Mouse (Mus musculus): Measurements from ENCODE around the gene Pik3ap1. TPM values are rescaled to one million over a fixed set of nuclear protein-coding genes. Genes with fewer than 3 reads are reported as not detected.

Pik3ap1 gene
- total and polyA plus RNA-seq, 3 experiments = 26.7 to 106 (median 37.4) TPM

- H3K36me3 ChIP-seq (replicated peaks in 1 of 2; ENCODE audit: control insufficient read depth in 1 of 2, insufficient read depth in 1 of 2, low read length in 1 of 2) = peaks cover 52 to 79% of the 10 kb centered on the region in 2 experiments
- no peak for TF ChIP-seq POLR2AphosphoS2 (IDR thresholded peaks at IDR 0.05; ENCODE audit: low read depth, low read length)
- no peak for TF ChIP-seq SIN3A (IDR thresholded peaks at IDR 0.05; ENCODE audit: low read length)
- no peak for TF ChIP-seq RCOR1 (conservative IDR thresholded peaks at IDR 0.05; ENCODE audit: low read depth, low read length)
- TF ChIP-seq MEF2A (IDR thresholded peaks at IDR 0.05; ENCODE audit: borderline replicate concordance, low read depth, low read length) = no peak
- no peak for TF ChIP-seq NELFE (IDR thresholded peaks at IDR 0.05; ENCODE audit: low read depth, low read length)
- TF ChIP-seq HCFC1 (IDR thresholded peaks at IDR 0.05; ENCODE audit: low read depth, low read length) = no peak
- TF ChIP-seq MAX (IDR thresholded peaks at IDR 0.05; ENCODE audit: low read length) = no peak
- TF ChIP-seq MAFK (IDR thresholded peaks at IDR 0.05; ENCODE audit: insufficient replicate concordance, low read length) = no peak
- no peak overlapping the region for H3K4me2 ChIP-seq (ENCODE audit: insufficient read depth, low read depth, poor library complexity, severe bottlenecking)
- in situ Hi-C loops (cut with MboI; ENCODE audit: low pct_ligation_motif_present, low pct_unique_long_range_greater_than_20kb, low sequenced_read_pairs) (no loop called here), dilution Hi-C loops (cut with MboI; ENCODE audit: extremely low pct_ligation_motif_present, extremely low pct_unique_long_range_greater_than_20kb, low sequenced_read_pairs) (no loop called here)
- H3K4me1 ChIP-seq (ENCODE audit: control insufficient read depth in 1 of 2, insufficient read depth in 2 of 2) = peaks cover 26 to 73% of the 10 kb centered on the region in 2 experiments
- DNase-seq (ENCODE audit: extremely low read depth) = peak; percentile 64
- H3K4me3 ChIP-seq (replicated peaks in 1 of 3; ENCODE audit: low read depth in 2 of 3, low read length in 2 of 3, poor library complexity in 1 of 3) = no peak overlapping the region
- H3K9me3 ChIP-seq (replicated peaks; ENCODE audit: low read length) = peaks cover 9% of the 10 kb centered on the region
- H3K9ac ChIP-seq (ENCODE audit: insufficient read depth, low read depth) = no peak overlapping the region
- H3K27ac ChIP-seq (ENCODE audit: insufficient read depth, low read depth) = no peak overlapping the region
- no peaks in the 10 kb centered on the region for H3K27me3 ChIP-seq (replicated peaks)
- peaks cover 23% of the 10 kb centered on the region for H3K79me2 ChIP-seq (replicated peaks; ENCODE audit: control insufficient read depth, extremely low read depth, insufficient read depth, poor library complexity, severe bottlenecking)
These were observed 56.2 kb downstream of the Pik3ap1 start for GRCm38 (mm10) chr19:41328743-41329142.

- peaks cover 74 to 98% of the 10 kb centered on the region in 2 experiments for H3K36me3 ChIP-seq (replicated peaks in 1 of 2; ENCODE audit: control insufficient read depth in 1 of 2, insufficient read depth in 1 of 2, low read length in 1 of 2)
- H3K27me3 ChIP-seq (replicated peaks) = no peaks in the 10 kb centered on the region
- TF ChIP-seq ETS1 (conservative IDR thresholded peaks at IDR 0.05; ENCODE audit: low read depth, low read length) (peak; percentile 54; the same call in 1 of the 2 replicates), MYC (IDR thresholded peaks at IDR 0.05; ENCODE audit: low read depth, low read length) (no peak), PAX5 (IDR thresholded peaks at IDR 0.05; ENCODE audit: low read length) (no peak), POLR2A (IDR thresholded peaks at IDR 0.05; ENCODE audit: low read depth, low read length) (no peak), TBP (conservative IDR thresholded peaks at IDR 0.05; ENCODE audit: low read depth, low read length) (no peak), USF1 (IDR thresholded peaks at IDR 0.05; ENCODE audit: low read depth, low read length) (no peak), TCF12 (IDR thresholded peaks at IDR 0.05; ENCODE audit: low read depth, low read length) (no peak), ZKSCAN1 (IDR thresholded peaks at IDR 0.05; ENCODE audit: borderline replicate concordance, low read depth, low read length) (peak; percentile 35; the same call in 1 of the 2 replicates), MXI1 (IDR thresholded peaks at IDR 0.05; ENCODE audit: low read depth, low read length) (no peak), HCFC1 (IDR thresholded peaks at IDR 0.05; ENCODE audit: low read depth, low read length) (no peak), SIN3A (IDR thresholded peaks at IDR 0.05; ENCODE audit: low read length) (no peak), IRF4 (IDR thresholded peaks at IDR 0.05; ENCODE audit: low read depth, low read length) (no peak), NELFE (IDR thresholded peaks at IDR 0.05; ENCODE audit: low read depth, low read length) (no peak), E2F4 (IDR thresholded peaks at IDR 0.05; ENCODE audit: insufficient replicate concordance, low read depth, low read length) (no peak), ELF1 (IDR thresholded peaks at IDR 0.05; ENCODE audit: low read depth, low read length) (no peak), ZC3H11A (IDR thresholded peaks at IDR 0.05; ENCODE audit: low read depth, low read length) (no peak), MEF2A (IDR thresholded peaks at IDR 0.05; ENCODE audit: borderline replicate concordance, low read depth, low read length) (peak; percentile 92), ZNF384 (IDR thresholded peaks at IDR 0.05; ENCODE audit: low read depth, low read length) (peak; percentile 73), GABPA (IDR thresholded peaks at IDR 0.05; ENCODE audit: insufficient replicate concordance, low read depth, low read length) (no peak)
- H3K9me3 ChIP-seq (replicated peaks; ENCODE audit: low read length) = no peaks in the 10 kb centered on the region
- in situ Hi-C loops (cut with MboI; ENCODE audit: low pct_ligation_motif_present, low pct_unique_long_range_greater_than_20kb, low sequenced_read_pairs) = loop anchor here (25.0 kb wide), 2 partner anchors 138 to 438 kb away; no protein-coding TSS in a partner anchor
- H3K79me2 ChIP-seq (replicated peaks; ENCODE audit: control insufficient read depth, extremely low read depth, insufficient read depth, poor library complexity, severe bottlenecking) = peaks cover 3% of the 10 kb centered on the region; the same call in 1 of the 2 replicates
- H3K9ac ChIP-seq (ENCODE audit: insufficient read depth, low read depth) = no peak overlapping the region
- no peak for DNase-seq (ENCODE audit: extremely low read depth)
- peak overlapping the region; percentile 66 for H3K27ac ChIP-seq (ENCODE audit: insufficient read depth, low read depth)
- peak overlapping the region; percentile 54 for H3K4me2 ChIP-seq (ENCODE audit: insufficient read depth, low read depth, poor library complexity, severe bottlenecking)
- dilution Hi-C loops (cut with MboI; ENCODE audit: extremely low pct_ligation_motif_present, extremely low pct_unique_long_range_greater_than_20kb, low sequenced_read_pairs) = no loop called here
- peaks cover 30 to 85% of the 10 kb centered on the region in 2 experiments for H3K4me1 ChIP-seq (ENCODE audit: control insufficient read depth in 1 of 2, insufficient read depth in 2 of 2)
- H3K4me3 ChIP-seq (replicated peaks in 1 of 3; ENCODE audit: low read depth in 2 of 3, low read length in 2 of 3, poor library complexity in 1 of 3) = no peak overlapping the region
These were observed 61.1 kb downstream of the Pik3ap1 start for GRCm38 (mm10) chr19:41323813-41324212.

Data from CH12.LX (cell line).